Mouse (Mus musculus) megakaryocyte, embryonic 14.5 days (primary cell): ENCODE data around the gene H2al1m.

Experiments used
- FLI1 ChIP-seq: IDR thresholded peaks from 2 replicates; pipeline ENCODE4 v1.6.1; 2012; ENCODE audit warnings: low read length, inconsistent platforms, mixed read lengths
- GATA1 ChIP-seq: IDR thresholded peaks from 3 replicates; pipeline ENCODE4 v1.6.1; 2012; ENCODE audit warnings: mixed read lengths, low read length, inconsistent platforms, borderline replicate concordance

DNA sequence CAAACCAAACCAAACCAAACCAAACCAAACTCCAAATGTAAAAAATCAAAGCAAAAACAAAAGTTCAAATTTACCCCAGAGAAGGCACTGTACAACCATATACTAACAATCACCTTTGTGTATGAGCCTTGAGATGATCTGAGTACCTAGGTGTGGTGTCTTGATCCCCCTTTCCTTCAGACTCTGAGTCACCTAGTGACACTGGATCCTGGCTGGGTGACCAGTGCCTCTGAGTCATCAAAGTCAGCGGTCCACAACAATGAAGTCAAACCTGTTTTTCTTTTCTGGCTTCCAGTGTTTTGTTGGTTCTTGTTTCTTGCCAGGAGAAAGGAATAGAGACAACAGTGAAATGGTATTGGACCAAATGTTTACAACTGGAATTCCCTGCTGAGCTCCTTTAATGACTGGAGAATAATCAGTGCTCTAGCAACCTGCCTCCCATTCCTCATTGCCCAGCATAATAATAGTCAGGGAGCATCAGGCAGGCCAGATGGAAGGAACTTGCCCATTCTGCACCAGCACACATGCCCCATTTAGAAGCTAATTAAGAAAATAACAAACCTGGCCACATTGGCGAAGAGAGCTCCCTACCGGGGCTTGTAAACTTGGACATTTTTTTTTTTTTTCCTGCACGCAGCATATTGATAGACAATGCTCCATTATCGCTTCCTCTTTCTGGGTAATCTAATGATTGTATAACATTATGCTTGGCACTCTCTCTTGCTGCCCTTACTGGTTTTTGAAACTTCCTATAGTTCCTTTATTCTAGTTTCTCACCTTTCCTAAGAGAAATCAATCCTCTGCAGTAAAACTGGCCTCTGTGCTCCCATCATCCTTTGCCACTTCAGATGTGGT, 42.6 kb upstream of the H2al1m start:
- TF ChIP-seq GATA1 (no peak), FLI1 (no peak)
